Mouse (Mus musculus) liver, embryonic 14.5 days (tissue): ENCODE results near the gene Lrrc8e.

Experiments used
- CTCF ChIP-seq: IDR thresholded peaks from 2 replicates; pipeline ENCODE4 v1.5.1; 2016; ENCODE audit warnings: antibody characterized with exemption, low read depth, control low read depth
- EP300 ChIP-seq: IDR thresholded peaks from 2 replicates; pipeline ENCODE4 v1.6.1; 2016; ENCODE audit warnings: antibody characterized with exemption, low read depth

DNA sequence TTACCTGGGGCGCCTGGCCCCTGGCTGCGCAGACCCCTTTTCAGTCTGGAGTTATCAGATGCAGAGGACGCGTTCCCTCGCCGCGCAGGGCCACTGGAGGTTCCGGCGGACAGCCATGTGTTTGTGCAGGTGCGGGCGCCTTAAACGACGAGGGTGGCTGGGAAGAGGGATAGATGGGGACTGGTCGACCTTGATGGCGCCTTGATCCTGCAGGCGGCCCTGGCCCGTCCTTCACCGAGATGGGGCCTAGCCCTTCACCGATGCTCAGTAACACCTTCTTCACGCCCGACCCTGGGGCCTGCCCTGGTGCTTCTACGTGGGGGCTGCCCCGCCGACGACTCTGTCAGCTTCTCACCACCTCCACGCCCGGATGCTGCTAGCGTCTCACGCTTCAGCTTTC lies 22.6 kb downstream of the Lrrc8e start:
- no peak for TF ChIP-seq CTCF
- no peak for TF ChIP-seq EP300
